Comparison of ENCODE assay signal across 13 mouse cellular contexts in the genomic region with DNA sequence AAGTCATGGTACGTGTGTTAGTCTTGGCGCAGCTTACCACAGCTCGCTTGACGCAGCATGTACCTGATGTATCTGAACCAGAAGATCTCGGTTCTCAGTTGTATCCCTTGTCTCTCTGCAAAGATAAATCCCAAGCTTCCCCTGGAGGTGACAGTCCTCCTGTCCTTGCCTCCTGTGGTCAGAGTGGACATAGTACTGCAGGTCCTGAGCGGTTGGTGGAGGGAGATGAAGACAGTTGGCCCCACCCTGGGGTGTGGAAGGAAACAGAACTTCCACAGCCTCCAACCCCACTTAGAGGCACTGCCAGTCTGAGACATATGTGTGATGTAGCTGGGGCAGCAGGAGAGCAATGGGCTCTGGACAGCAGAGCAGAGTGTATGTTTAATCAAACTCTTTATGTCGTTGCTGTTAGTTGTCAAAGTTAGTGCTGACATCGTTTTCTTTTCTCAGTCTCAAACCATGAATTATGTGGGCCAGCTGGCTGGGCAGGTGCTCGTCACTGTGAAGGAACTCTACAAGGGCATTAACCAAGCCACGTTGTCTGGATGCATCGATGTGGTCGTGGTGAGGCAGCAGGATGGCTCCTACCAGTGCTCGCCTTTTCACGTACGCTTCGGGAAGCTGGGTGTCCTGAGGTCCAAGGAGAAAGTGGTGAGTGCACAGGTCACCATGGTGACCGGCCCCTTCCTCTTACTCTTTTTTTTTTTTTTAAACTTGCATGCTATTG. TPM values are rescaled to one million over a fixed set of nuclear protein-coding genes. Genes with fewer than 3 reads are reported as not detected.
DNase-seq lines count a peak whose midpoint lies in the region; ATAC-seq and TF ChIP-seq lines count a peak whose summit lies in the region.
"Had no signal": no experiment of that assay in that cellular context is flagged by ENCODE, and none has a peak within 500 bp of the region (broad histone marks: within the 10 kb centered on the region; RNA-seq: fewer than 3 reads in every experiment).

No protein-coding gene starts in this region.

- peak overlapping the region; percentile 86 for H3K27ac ChIP-seq in spleen, adult 2 months (ENCODE audit: insufficient read depth, low read length)
- H3K27ac ChIP-seq in bone marrow macrophage, adult 2 months (ENCODE audit: insufficient read depth, low read depth, low read length), result peak overlapping the region; percentile 21
- H3K27ac ChIP-seq in liver, adult 2 months (replicated peaks; ENCODE audit: insufficient read depth, low read depth, low read length), result peak overlapping the region; percentile 6
- H3K27ac ChIP-seq in cerebellum, adult 2 months (ENCODE audit: insufficient read depth, low read length), result no peak overlapping the region
- no peak overlapping the region for H3K27ac ChIP-seq in midbrain, embryonic 14.5 days (replicated peaks; ENCODE audit: low read depth, low read length)
- H3K27ac ChIP-seq: embryonic facial prominence, embryonic 13.5 days had no signal

- H3K4me3 ChIP-seq in spleen, adult 2 months (ENCODE audit: extremely low read depth, insufficient read depth, insufficient read length), result peak overlapping the region; percentile 62
- peak overlapping the region; percentile 47 for H3K4me3 ChIP-seq in bone marrow macrophage, adult 2 months (ENCODE audit: insufficient read depth, low read length)
- H3K4me3 ChIP-seq in liver, adult 2 months (ENCODE audit: insufficient read depth, low read depth, low read length), result no peak overlapping the region
- no peak overlapping the region for H3K4me3 ChIP-seq in myocyte
- no peak overlapping the region for H3K4me3 ChIP-seq in cerebellum, adult 2 months (replicated peaks; ENCODE audit: insufficient read depth, low read depth, low read length)
- no peak overlapping the region for H3K4me3 ChIP-seq in midbrain, embryonic 14.5 days (replicated peaks; ENCODE audit: low read depth, low read length)
- H3K4me3 ChIP-seq: embryonic facial prominence, embryonic 13.5 days had no signal

- DNase-seq in spleen, adult 2 months (ENCODE audit: low read depth in 1 of 2, low spot score in 2 of 2), result peak in 1 of 2 experiments; percentile 16
- DNase-seq in spleen, adult 12 weeks (ENCODE audit: low spot score), result no peak
- peak; percentile 54 for DNase-seq in liver, adult 2 months (ENCODE audit: extremely low read depth, low read depth, low spot score)
- DNase-seq in cerebellum, adult 2 months, result no peak
- no peak for DNase-seq in midbrain, embryonic 14.5 days
- DNase-seq: adrenal gland, adult 8-10 months; cerebellum, adult 11-12 months; kidney, adult 18-20 months; lung, embryonic 14.5 days; retina, postnatal 1 day had no signal

- peaks cover 23% of the 10 kb centered on the region for H3K4me1 ChIP-seq in spleen, adult 2 months (ENCODE audit: control insufficient read depth, insufficient read depth, insufficient read length)
- peaks cover 29% of the 10 kb centered on the region for H3K4me1 ChIP-seq in bone marrow macrophage, adult 2 months (ENCODE audit: control insufficient read depth, insufficient read depth, low read length)
- peaks cover 52% of the 10 kb centered on the region for H3K4me1 ChIP-seq in liver, adult 2 months (ENCODE audit: control insufficient read depth, insufficient read depth, low read length)
- H3K4me1 ChIP-seq in cerebellum, adult 2 months (ENCODE audit: control insufficient read depth, insufficient read depth, low read length), result peaks cover 8% of the 10 kb centered on the region
- no peaks in the 10 kb centered on the region for H3K4me1 ChIP-seq in midbrain, embryonic 14.5 days (ENCODE audit: control insufficient read depth, insufficient read depth, low read length)

- no peaks in the 10 kb centered on the region; the same call in 1 of the 2 replicates for H3K9me3 ChIP-seq in midbrain, embryonic 14.5 days (ENCODE audit: control insufficient read depth, low read length)
- H3K9me3 ChIP-seq: embryonic facial prominence, embryonic 13.5 days had no signal

- no peak for TF ChIP-seq POLR2A in spleen, adult 2 months (IDR thresholded peaks at IDR 0.05; ENCODE audit: low read depth, low read length)
- no peak for TF ChIP-seq POLR2A in bone marrow macrophage, adult 2 months (IDR thresholded peaks at IDR 0.05; ENCODE audit: borderline replicate concordance, low read depth, low read length)
- no peak for TF ChIP-seq POLR2A in liver, adult 2 months (IDR thresholded peaks at IDR 0.05; ENCODE audit: extremely low read depth, insufficient read depth, low read length)
- no peak for TF ChIP-seq POLR2A in myocyte (IDR thresholded peaks at IDR 0.05; ENCODE audit: insufficient read length, low read depth)
- TF ChIP-seq POLR2A in cerebellum, adult 2 months (IDR thresholded peaks at IDR 0.05; ENCODE audit: borderline replicate concordance, insufficient read depth, low read length), result no peak

- 25% methylated on average over 17 of the region's 17 CpGs for WGBS in spleen, adult 2 months
- 51% methylated on average over 17 of the region's 17 CpGs for WGBS in liver, adult 2 months
- 62% methylated on average over 17 of the region's 17 CpGs for WGBS in cerebellum, adult 2 months
- 88% methylated on average over 17 of the region's 17 CpGs for WGBS in midbrain, embryonic 14.5 days

- no peak overlapping the region for H3ac ChIP-seq in myocyte (ENCODE audit: control insufficient read depth, insufficient read length)

- peaks cover 44% of the 10 kb centered on the region for H3K79me2 ChIP-seq in liver, adult 2 months (ENCODE audit: control insufficient read depth, insufficient read depth, low read length)
- peaks cover 56% of the 10 kb centered on the region for H3K79me2 ChIP-seq in myocyte (ENCODE audit: control insufficient read depth, insufficient read depth)

- peak overlapping the region; percentile 5 for H3K4me2 ChIP-seq in myocyte (ENCODE audit: low read depth)
- no peak overlapping the region for H3K4me2 ChIP-seq in midbrain, embryonic 14.5 days (ENCODE audit: low read length)
- H3K4me2 ChIP-seq: embryonic facial prominence, embryonic 13.5 days; lung, embryonic 14.5 days had no signal

- no peak for ATAC-seq in midbrain, embryonic 14.5 days (ENCODE audit: low FRiP score, low TSS enrichment)

- peak overlapping the region; percentile 4 for H3K9ac ChIP-seq in liver, adult 2 months (ENCODE audit: low read depth, low read length)
- H3K9ac ChIP-seq in midbrain, embryonic 14.5 days (replicated peaks; ENCODE audit: low read length), result no peak overlapping the region
- H3K9ac ChIP-seq: embryonic facial prominence, embryonic 13.5 days; lung, embryonic 14.5 days had no signal

- no peaks in the 10 kb centered on the region for H3K27me3 ChIP-seq in spleen, adult 2 months (ENCODE audit: control insufficient read depth, insufficient read depth, low read length)
- no peaks in the 10 kb centered on the region for H3K27me3 ChIP-seq in liver, adult 2 months (ENCODE audit: control insufficient read depth, insufficient read depth, low read length)
- H3K27me3 ChIP-seq in myocyte (ENCODE audit: control insufficient read depth, insufficient read depth, insufficient read length), result no peaks in the 10 kb centered on the region
- no peaks in the 10 kb centered on the region for H3K27me3 ChIP-seq in cerebellum, adult 2 months (ENCODE audit: control insufficient read depth, insufficient read depth, low read length)
- no peaks in the 10 kb centered on the region for H3K27me3 ChIP-seq in midbrain, embryonic 14.5 days (ENCODE audit: control insufficient read depth, insufficient read depth, low read length)
- H3K27me3 ChIP-seq: embryonic facial prominence, embryonic 13.5 days had no signal

- no peak for TF ChIP-seq CTCF in spleen, adult 2 months (IDR thresholded peaks at IDR 0.05; ENCODE audit: extremely low read depth, insufficient read depth, insufficient read length, insufficient replicate concordance)
- TF ChIP-seq CTCF in bone marrow macrophage, adult 2 months (IDR thresholded peaks at IDR 0.05; ENCODE audit: low read depth, low read length), result no peak
- no peak for TF ChIP-seq CTCF in liver, adult 2 months (IDR thresholded peaks at IDR 0.05; ENCODE audit: low read depth, low read length)
- TF ChIP-seq CTCF in cerebellum, adult 2 months (IDR thresholded peaks at IDR 0.05; ENCODE audit: borderline replicate concordance, insufficient read depth, low read depth, low read length), result no peak

- no peaks in the 10 kb centered on the region for H3K36me3 ChIP-seq in spleen, adult 2 months (ENCODE audit: control insufficient read depth, insufficient read depth, low read length)
- peaks cover 59% of the 10 kb centered on the region for H3K36me3 ChIP-seq in liver, adult 2 months (ENCODE audit: control insufficient read depth, insufficient read depth, low read length)
- H3K36me3 ChIP-seq in myocyte (ENCODE audit: control insufficient read depth, insufficient read depth), result peaks cover 15% of the 10 kb centered on the region
- 0 out of 2 replicates have a peak, but pooled peaks cover 4% of the 10 kb centered on the region for H3K36me3 ChIP-seq in midbrain, embryonic 14.5 days (ENCODE audit: control insufficient read depth, insufficient read depth, low read length)

TF ChIP-seq in myocyte, 11 proteins besides CTCF, POLR2A, EP300 and RAD21:
- TF ChIP-seq MYOG (IDR thresholded peaks at IDR 0.05; ENCODE audit: control insufficient read depth in 1 of 3, insufficient read depth in 1 of 3, insufficient read length in 2 of 3, low read depth in 2 of 3) (peak in 2 of 3 experiments; percentile 61 to 66), MYOD1 (IDR thresholded peaks at IDR 0.05; ENCODE audit: control insufficient read depth in 1 of 3, insufficient read length in 2 of 3, low read depth in 2 of 3) (peak in 2 of 3 experiments; percentile 92), TCF3 (IDR thresholded peaks at IDR 0.05; ENCODE audit: insufficient read length, low read depth) (peak; percentile 27), MAX (IDR thresholded peaks at IDR 0.05; ENCODE audit: low read depth) (no peak), POLR2AphosphoS2 (IDR thresholded peaks at IDR 0.05; ENCODE audit: insufficient read length, low read depth) (no peak), USF1 (IDR thresholded peaks at IDR 0.05; ENCODE audit: low read depth) (no peak), TCF12 (IDR thresholded peaks at IDR 0.05; ENCODE audit: insufficient read depth, poor library complexity, severe bottlenecking) (peak; percentile 30), SRF (IDR thresholded peaks at IDR 0.05; ENCODE audit: control insufficient read depth, insufficient read length, low read depth) (no peak), CEBPB (IDR thresholded peaks at IDR 0.05; ENCODE audit: insufficient read depth, poor library complexity, severe bottlenecking) (no peak), REST (IDR thresholded peaks at IDR 0.05; ENCODE audit: insufficient read depth, insufficient read length) (no peak), E2F4 (IDR thresholded peaks at IDR 0.05; ENCODE audit: insufficient read depth) (no peak)

RNA-seq across cellular contexts. Expression of gene Lpin2, which starts 32.3 kb away (rescaled TPM):
- 13.4 and 13.5 TPM in 2 replicates for polyA plus RNA-seq in spleen, adult 2 months (2012; rRNA removed)
- polyA plus RNA-seq in bone marrow macrophage, adult 2 months (2012; ENCODE audit: insufficient read depth, insufficient read length, missing spikeins), result 122 and 133 TPM in 2 replicates
- total RNA-seq in liver, adult 2 months (2014; rRNA removed), result 314 and 342 TPM in 2 replicates
- polyA plus RNA-seq in liver, adult 2 months (2012; rRNA removed), result 22.4 and 24.9 TPM in 2 replicates
- 6.4 TPM for polyA plus RNA-seq in myocyte (2012; fragmentation: generic; extraction: Trizol)
- polyA plus RNA-seq in cerebellum, adult 2 months (2012; rRNA removed), result 30.2 and 31.5 TPM in 2 replicates
- polyA plus RNA-seq in midbrain, embryonic 14.5 days (2014; fragmentation: Nextera tagmentation; extraction: Ambion mirVana), result 38.5 and 42.9 TPM in 2 replicates

Comparison
In these comparisons a context has a peak if more than half of its experiments do, and no peak if none do; other contexts are left out.
1. H3K27ac ChIP-seq: peak in spleen, adult 2 months (single experiment), bone marrow macrophage, adult 2 months (single experiment) and liver, adult 2 months (single experiment); none in cerebellum, adult 2 months (single experiment) and midbrain, embryonic 14.5 days (single experiment).
2. H3K4me3 ChIP-seq: peak in spleen, adult 2 months (single experiment) and bone marrow macrophage, adult 2 months (single experiment); none in liver, adult 2 months (single experiment), myocyte (single experiment), cerebellum, adult 2 months (single experiment) and midbrain, embryonic 14.5 days (single experiment).